Mouse (Mus musculus) CD8-positive naive resting alpha-beta T cell, adult 2 months (primary cell): Measurements from ENCODE around the gene Rab12.

Experiments used
- DNase-seq, 2 experiments: peaks; one replicate each; pipeline ENCODE4 v3.0.0; 2022; ENCODE audit warnings: low read depth in 2 of 2, low spot score in 2 of 2

The Rab12 gene

GRCm38 (mm10) chr17:66448421-66449405, 70.8 kb downstream of the Rab12 start:
- DNase-seq: no peak

GRCm38 (mm10) chr17:66447978-66448377, 71.6 kb downstream of the Rab12 start:
- DNase-seq: no peak

DNA sequence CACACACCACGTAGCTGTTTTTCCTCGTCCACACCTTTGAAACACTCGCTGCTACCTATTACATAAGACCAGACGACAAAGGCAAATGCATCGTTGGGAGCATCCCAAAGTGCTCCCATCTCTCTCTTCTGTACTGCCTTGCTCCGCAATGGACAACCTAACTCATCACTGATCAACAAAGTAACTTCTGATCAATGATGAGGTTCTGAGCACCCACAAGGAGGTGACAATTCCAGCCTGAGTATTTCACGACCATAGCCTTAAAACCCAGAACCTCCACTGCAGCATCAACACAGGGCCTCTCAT, 72.6 kb downstream of the Rab12 start:
- no peak for DNase-seq

DNA sequence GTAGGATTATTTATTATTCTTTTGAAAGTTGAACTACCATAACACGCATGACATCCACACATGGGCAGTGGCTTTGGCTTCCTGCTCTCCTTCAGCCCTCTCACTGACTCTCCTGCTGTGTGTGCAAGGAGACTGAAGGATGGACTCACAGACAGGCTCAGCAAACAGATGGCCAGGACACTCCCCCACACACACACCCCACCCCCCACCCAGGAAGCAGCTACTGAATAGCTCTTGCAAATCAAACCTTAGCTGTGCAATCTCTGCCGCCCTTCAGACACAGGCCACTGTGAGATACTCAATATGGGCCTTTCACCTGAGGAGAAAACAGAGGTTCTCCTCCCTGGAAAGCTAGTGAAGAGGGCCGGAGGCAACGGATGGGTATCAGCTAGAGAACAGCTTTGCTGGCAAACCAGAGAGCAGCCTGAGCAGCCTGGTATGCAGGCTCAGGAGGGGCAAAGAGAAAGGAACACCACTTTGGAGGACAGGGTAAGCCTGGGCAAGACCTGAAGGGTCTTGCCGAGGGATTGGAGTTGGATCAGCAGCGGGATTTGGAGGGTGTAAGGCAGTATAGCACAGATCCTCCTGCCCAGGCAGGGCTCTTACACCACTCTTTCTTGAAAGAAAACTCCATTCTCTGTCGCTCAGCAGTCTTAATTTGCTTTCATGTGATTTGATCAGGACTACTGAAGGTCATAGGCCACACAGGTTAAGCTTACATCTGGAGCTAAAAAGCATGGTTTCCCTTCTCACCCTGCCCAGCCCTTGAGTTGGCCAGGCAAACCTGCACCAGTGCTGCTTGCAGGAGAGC, 73.1 kb downstream of the Rab12 start:
- DNase-seq: no peak
